Mouse (Mus musculus) hindbrain, embryonic 16.5 days (tissue): ENCODE results near the gene Lamc3. TPM values are rescaled to one million over a fixed set of nuclear protein-coding genes. Genes with fewer than 3 reads are reported as not detected.

Experiments used
- ATAC-seq: fragments of 200-750 bp; cut with Nextera tagmentation; 2 replicates; pipeline ENCODE4 v1.8.0; 2017; ENCODE audit warnings: moderate TSS enrichment, moderate library complexity
- H3K27ac ChIP-seq: fragments of 300-500 bp; sonication (generic); 2 replicates; pipeline ENCODE4 v1.5.1; 2014; ENCODE audit warnings: low read depth, mild to moderate bottlenecking, control low read depth, low read length, moderate library complexity
- H3K27me3 ChIP-seq: fragments of 300-500 bp; sonication (generic); replicated peaks from 2 replicates; pipeline ENCODE4 v1.6.1; 2014; ENCODE audit warnings: low read length; ENCODE audit not compliant: control insufficient read depth, insufficient read depth
- H3K36me3 ChIP-seq: fragments of 300-500 bp; sonication (generic); 2 replicates; pipeline ENCODE4 v1.6.1; 2014; ENCODE audit warnings: mild to moderate bottlenecking, low read length, moderate library complexity, mixed read lengths; ENCODE audit not compliant: control insufficient read depth, insufficient read depth
- H3K4me1 ChIP-seq: fragments of 300-500 bp; sonication (generic); 2 replicates; pipeline ENCODE4 v1.6.1; 2014; ENCODE audit warnings: low read depth, low read length; ENCODE audit not compliant: control insufficient read depth, insufficient read depth
- H3K4me2 ChIP-seq: fragments of 300-500 bp; sonication (generic); 2 replicates; pipeline ENCODE4 v1.6.1; 2014; ENCODE audit warnings: mild to moderate bottlenecking, low read length, control low read depth, moderate library complexity
- H3K4me3 ChIP-seq: fragments of 300-500 bp; sonication (generic); 2 replicates; pipeline ENCODE4 v1.5.1; 2014; ENCODE audit warnings: mild to moderate bottlenecking, low read length, control low read depth, moderate library complexity
- H3K9ac ChIP-seq: fragments of 300-500 bp; sonication (generic); 2 replicates; pipeline ENCODE4 v1.6.1; 2014; ENCODE audit warnings: low read depth, mild to moderate bottlenecking, control low read depth, low read length, moderate library complexity
- H3K9me3 ChIP-seq: fragments of 300-500 bp; sonication (generic); 2 replicates; pipeline ENCODE4 v1.6.1; 2014; ENCODE audit warnings: mild to moderate bottlenecking, low read length, moderate library complexity; ENCODE audit not compliant: control insufficient read depth
- WGBS: fragments of 180-500 bp; shearing (Covaris S2); extraction: QIAGEN DNeasy Blood & Tissue Kit; methylation state at CpG from one replicate; pipeline ENCODE4 v1.1.7; 2014; 5-methylcytosine and 5-hydroxymethylcytosine counted together
- polyA plus RNA-seq: library from polyadenylated mRNA; unstranded; fragments of >200 nt; fragmentation: Nextera tagmentation; extraction: Ambion mirVana; gene quantifications from 2 replicates; pipeline ENCODE4 v1.2.1, GENCODE M21; 2015

The Lamc3 gene
- polyA plus RNA-seq, 1 experiment from 2014 or later: 3.2 TPM

DNA sequence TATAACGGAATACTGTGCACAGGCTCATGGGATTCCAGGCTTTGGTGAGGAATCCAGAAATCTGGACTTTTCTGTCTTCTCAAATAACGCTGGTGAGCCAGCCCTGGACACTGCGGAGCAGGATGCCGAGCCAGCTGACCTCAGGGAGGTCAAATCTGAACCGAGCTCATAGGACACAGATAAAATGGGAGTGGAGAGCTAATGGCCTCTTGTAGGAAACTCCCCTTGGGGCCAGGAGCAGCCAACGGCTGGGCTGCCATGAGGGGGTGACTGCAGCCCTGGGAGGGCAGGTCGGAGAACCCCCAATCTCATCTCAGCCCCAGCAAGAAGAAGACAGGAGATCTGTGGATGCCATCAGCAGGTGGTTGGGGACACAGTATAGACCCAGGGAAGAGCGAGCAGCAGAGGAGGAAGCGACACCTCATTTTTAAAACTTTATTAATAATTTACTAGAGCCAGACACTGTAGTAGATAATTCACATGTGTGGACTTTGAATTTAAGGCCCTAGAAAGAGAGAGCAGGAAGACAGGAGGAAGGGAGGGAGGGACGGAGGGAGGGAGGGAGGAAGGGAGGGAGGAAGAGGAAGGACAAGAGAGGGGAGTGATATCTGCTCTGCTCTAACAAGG lies 18.4 kb upstream of the Lamc3 start:
- no peak for ATAC-seq
- Histone ChIP-seq H3K4me1 (no peaks in the 10 kb centered on the region), H3K27ac (no peak overlapping the region), H3K4me3 (no peak overlapping the region), H3K4me2 (no peak overlapping the region), H3K9ac (no peak overlapping the region), H3K27me3 (no peaks in the 10 kb centered on the region), H3K36me3 (no peaks in the 10 kb centered on the region), H3K9me3 (no peaks in the 10 kb centered on the region)
- 77% methylated on average over 10 of the region's 10 CpGs for WGBS

DNA sequence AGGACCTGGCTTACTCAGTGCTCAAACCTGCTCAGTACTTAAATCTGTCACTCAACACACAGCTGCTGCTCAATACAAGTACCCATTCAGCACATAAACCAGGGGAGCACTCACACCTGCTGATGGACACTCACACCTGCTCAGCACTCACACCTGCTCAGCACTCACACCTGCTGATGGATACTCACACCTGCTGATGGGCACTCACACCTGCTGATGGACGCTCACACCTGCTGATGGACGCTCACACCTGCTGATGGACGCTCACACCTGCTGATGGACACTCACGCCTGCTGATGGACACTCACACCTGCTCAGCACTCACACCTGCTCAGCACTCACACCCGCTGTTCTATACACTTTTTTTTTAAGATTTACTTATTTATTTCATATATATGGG lies 17.4 kb upstream of the Lamc3 start:
- no peaks in the 10 kb centered on the region for H3K27me3 ChIP-seq
- H3K9ac ChIP-seq: no peak overlapping the region
- no peaks in the 10 kb centered on the region for H3K36me3 ChIP-seq
- WGBS: 95% methylated on average over 5 of the region's 5 CpGs
- no peak overlapping the region for H3K4me3 ChIP-seq
- H3K27ac ChIP-seq: no peak overlapping the region
- ATAC-seq: no peak
- no peaks in the 10 kb centered on the region for H3K9me3 ChIP-seq
- H3K4me1 ChIP-seq: peaks cover 1% of the 10 kb centered on the region; the same call in 1 of the 2 replicates
- H3K4me2 ChIP-seq: no peak overlapping the region

DNA sequence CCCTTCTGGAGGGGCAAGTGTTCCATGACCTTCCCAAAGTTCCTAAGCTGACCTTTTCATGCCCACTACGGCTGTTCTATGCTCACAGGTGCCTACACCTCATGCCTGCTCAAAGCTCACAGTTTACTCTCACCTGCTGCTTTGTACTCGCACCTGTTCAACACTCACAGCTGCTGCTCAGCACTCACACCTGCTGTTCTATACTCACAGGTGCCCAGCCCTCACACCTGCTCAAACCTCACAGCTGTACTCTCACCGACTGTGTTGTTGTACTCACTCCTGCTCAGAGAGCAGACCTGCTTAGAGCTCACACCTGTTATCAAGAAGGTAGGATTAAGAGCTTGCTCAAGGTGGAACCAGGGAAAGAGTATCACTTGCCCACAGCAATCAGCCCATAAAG lies 16.4 kb upstream of the Lamc3 start:
- H3K27me3 ChIP-seq: no peaks in the 10 kb centered on the region; the same call in 1 of the 2 replicates
- no peaks in the 10 kb centered on the region for H3K36me3 ChIP-seq
- no peak for ATAC-seq
- 76% methylated on average over 3 of the region's 3 CpGs for WGBS
- no peak overlapping the region for H3K4me2 ChIP-seq
- no peak overlapping the region for H3K27ac ChIP-seq
- H3K9ac ChIP-seq: no peak overlapping the region
- H3K9me3 ChIP-seq: no peaks in the 10 kb centered on the region
- H3K4me1 ChIP-seq: peaks cover 3% of the 10 kb centered on the region; the same call in 1 of the 2 replicates
- no peak overlapping the region for H3K4me3 ChIP-seq

DNA sequence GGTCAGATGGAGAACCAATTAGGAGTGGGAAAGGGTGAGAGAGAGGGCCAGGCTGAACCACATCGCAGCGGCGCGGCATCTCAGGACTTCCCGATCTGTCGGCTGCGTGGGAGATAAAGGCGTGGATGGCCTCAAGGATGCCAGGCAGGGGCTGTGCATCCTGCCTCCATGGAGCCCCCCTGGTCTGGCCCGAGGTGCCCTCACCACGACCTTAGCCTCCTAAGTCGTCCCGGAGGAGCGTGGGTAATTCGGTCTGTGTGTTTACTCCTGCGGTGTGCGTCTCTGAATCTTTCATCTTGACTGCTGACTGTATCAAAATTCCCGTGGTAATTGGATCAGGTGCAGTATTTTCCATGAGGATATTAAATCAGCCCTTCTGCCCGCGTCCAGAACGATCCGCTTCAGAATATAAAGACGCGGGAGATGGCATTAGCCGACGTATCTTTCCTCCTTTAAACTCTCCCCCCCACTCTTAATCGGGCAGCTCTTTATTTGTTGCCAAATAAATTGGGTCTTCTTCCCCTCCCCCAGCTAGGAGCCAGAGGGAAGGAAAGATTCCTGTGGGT lies 12.7 kb upstream of the Lamc3 start:
- H3K4me1 ChIP-seq: peaks cover 3% of the 10 kb centered on the region; the same call in 1 of the 2 replicates
- H3K9ac ChIP-seq: peak overlapping the region; percentile 45
- WGBS: 46% methylated on average over 26 of the region's 26 CpGs
- H3K9me3 ChIP-seq: no peaks in the 10 kb centered on the region
- ATAC-seq: no peak
- H3K27me3 ChIP-seq: no peaks in the 10 kb centered on the region; the same call in 1 of the 2 replicates
- no peaks in the 10 kb centered on the region for H3K36me3 ChIP-seq
- peak overlapping the region; percentile 19; the same call in 1 of the 2 replicates for H3K4me2 ChIP-seq
- H3K4me3 ChIP-seq: no peak overlapping the region
- H3K27ac ChIP-seq: no peak overlapping the region

DNA sequence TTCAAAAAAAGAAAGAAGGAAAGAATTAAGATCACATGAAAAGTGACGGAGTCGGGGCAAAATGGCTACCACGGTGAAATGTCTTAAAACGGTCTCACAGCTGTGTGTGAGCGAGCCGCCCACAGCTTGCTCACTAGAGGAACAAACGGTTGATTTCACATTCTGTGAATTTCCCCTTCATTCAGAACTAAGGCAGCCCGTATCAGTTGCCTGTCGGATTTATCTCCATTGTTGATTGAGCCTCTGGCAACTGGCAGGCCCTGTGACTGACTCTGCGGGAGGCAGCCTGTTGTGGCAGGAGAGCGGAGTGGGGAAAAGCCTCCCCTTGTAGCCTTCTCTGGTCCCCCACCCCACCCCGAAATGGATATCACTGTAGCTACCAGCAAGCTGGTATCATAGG lies 10.6 kb upstream of the Lamc3 start:
- Histone ChIP-seq H3K4me1 (peaks cover 5% of the 10 kb centered on the region; the same call in 1 of the 2 replicates), H3K27me3 (no peaks in the 10 kb centered on the region; the same call in 1 of the 2 replicates), H3K4me2 (no peak overlapping the region), H3K27ac (no peak overlapping the region), H3K9me3 (no peaks in the 10 kb centered on the region), H3K4me3 (no peak overlapping the region), H3K9ac (no peak overlapping the region), H3K36me3 (no peaks in the 10 kb centered on the region)
- ATAC-seq: no peak
- WGBS: 24% methylated on average over 12 of the region's 12 CpGs

DNA sequence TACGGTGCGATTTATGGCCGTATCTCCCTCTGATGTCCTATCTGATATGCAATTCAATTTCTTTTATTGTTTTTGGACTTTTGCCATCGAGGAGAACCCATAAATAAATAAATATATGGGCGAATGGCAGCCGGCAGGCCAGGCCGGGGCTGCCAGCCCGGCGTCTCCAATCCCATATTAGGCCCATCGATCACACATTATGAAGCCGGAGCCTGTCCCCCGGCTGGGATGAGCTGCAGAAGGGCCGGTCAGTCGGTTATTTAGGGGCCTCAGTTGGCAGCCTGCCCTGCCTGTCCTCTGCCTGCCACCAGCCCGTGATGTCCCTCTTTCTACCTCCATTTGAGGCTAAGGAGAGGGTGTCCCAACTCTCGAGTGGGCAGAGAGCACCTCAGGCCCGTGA lies 8.5 kb upstream of the Lamc3 start:
- WGBS: 54% methylated on average over 17 of the region's 17 CpGs
- H3K27ac ChIP-seq: no peak overlapping the region
- no peak for ATAC-seq
- no peak overlapping the region for H3K9ac ChIP-seq
- H3K4me2 ChIP-seq: no peak overlapping the region
- H3K4me1 ChIP-seq: peaks cover 5% of the 10 kb centered on the region; the same call in 1 of the 2 replicates
- no peaks in the 10 kb centered on the region for H3K9me3 ChIP-seq
- no peak overlapping the region for H3K4me3 ChIP-seq
- H3K27me3 ChIP-seq: peaks cover 4% of the 10 kb centered on the region
- no peaks in the 10 kb centered on the region for H3K36me3 ChIP-seq

DNA sequence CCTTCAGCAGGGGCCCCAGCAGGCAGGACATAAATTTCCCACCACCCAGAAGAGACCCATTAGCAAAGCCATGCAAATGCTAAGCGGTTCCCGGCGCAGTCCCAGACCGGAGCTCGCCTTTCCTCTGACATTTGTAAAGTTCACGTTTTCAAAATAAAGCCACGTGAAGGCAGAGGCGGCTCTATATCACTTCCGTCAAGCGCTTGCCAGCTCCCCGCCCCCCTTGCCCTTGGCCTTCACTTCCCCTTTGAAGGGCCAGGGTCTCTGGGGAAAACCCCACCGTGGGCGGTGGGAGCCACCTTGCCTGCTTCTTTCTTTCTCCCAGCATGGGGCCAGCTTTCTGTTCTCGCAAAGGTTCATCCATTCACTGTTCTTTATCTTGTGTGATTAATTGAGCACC lies 6.2 kb upstream of the Lamc3 start:
- no peak for ATAC-seq
- H3K27ac ChIP-seq: no peak overlapping the region
- H3K9me3 ChIP-seq: no peaks in the 10 kb centered on the region
- no peak overlapping the region for H3K9ac ChIP-seq
- H3K4me1 ChIP-seq: peaks cover 2% of the 10 kb centered on the region; the same call in 1 of the 2 replicates
- 6% methylated on average over 14 of the region's 14 CpGs for WGBS
- peaks cover 8% of the 10 kb centered on the region for H3K27me3 ChIP-seq
- no peak overlapping the region for H3K4me3 ChIP-seq
- no peak overlapping the region for H3K4me2 ChIP-seq
- H3K36me3 ChIP-seq: no peaks in the 10 kb centered on the region

DNA sequence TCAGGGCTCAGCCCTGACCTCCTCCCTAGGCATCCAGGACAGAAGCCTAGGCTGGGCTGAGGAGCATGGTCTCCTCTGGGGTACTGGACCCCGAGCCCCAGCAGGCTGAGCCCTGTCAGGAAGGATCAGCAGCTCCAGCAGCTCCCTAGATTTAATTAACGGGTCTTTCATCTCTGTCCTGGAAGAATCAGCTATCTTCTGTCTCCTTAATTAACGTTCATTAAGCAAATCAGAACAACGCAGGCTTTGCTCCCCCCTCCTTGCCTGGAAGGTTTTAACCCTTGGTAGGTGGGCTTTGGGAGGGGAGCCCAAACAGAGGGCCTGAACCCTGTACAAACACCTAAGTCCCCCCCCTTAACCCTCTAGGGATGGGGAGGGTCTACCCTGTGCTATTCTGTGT lies 4.0 kb upstream of the Lamc3 start:
- Histone ChIP-seq H3K4me2 (no peak overlapping the region), H3K9me3 (no peaks in the 10 kb centered on the region), H3K9ac (no peak overlapping the region), H3K4me3 (no peak overlapping the region), H3K27me3 (peaks cover 29% of the 10 kb centered on the region), H3K4me1 (peaks cover 6% of the 10 kb centered on the region), H3K36me3 (no peaks in the 10 kb centered on the region), H3K27ac (no peak overlapping the region)
- WGBS: 25% methylated on average over 4 of the region's 4 CpGs
- ATAC-seq: no peak

DNA sequence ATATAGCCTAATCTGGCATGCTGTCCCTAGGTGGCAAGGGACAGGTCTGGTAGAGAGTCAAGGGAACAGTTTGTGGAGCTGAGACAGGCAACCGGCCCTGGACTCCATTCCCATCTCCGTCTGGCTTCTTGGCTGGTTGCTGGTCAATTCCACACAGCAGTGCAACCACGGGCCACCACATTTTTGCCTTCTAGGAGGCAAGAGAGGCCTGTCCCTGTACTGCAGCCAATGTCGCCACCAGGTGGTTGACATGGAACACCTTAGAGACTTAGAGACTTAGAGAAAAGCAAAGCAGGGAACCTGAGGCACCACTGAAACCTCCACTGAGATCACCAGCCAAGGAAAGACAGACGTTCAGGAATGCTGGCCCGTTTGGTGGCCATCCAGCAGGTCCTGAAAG lies 2.3 kb upstream of the Lamc3 start:
- 31% methylated on average over 6 of the region's 6 CpGs for WGBS
- peaks cover 32% of the 10 kb centered on the region for H3K27me3 ChIP-seq
- H3K4me2 ChIP-seq: no peak overlapping the region

More for the DNA sequence above, 2.3 kb upstream of the Lamc3 start:
- no peak overlapping the region for H3K9ac ChIP-seq
- no peak overlapping the region for H3K4me3 ChIP-seq
- peaks cover 6% of the 10 kb centered on the region for H3K4me1 ChIP-seq
- H3K36me3 ChIP-seq: no peaks in the 10 kb centered on the region
- H3K9me3 ChIP-seq: no peaks in the 10 kb centered on the region
- no peak for ATAC-seq
- no peak overlapping the region for H3K27ac ChIP-seq
